Comparison of ENCODE assay signal across 7 mouse cellular contexts in genomic region chr10:66574846-66575535, GRCm38 (mm10).
DNase-seq lines count a peak whose midpoint lies in the region; ATAC-seq and TF ChIP-seq lines count a peak whose summit lies in the region.

No protein-coding gene starts in this region.

- no peak overlapping the region for H3K4me3 ChIP-seq in lung, embryonic 15.5 days
- H3K4me3 ChIP-seq in cerebellum, adult 2 months (replicated peaks; ENCODE audit: insufficient read depth, low read depth, low read length), result no peak overlapping the region
- H3K4me3 ChIP-seq in midbrain, embryonic 16.5 days (ENCODE audit: low read depth, low read length), result no peak overlapping the region

- peak; percentile 65; the same call in 1 of the 2 replicates for TF ChIP-seq CTCF in cerebellum, adult 2 months (IDR thresholded peaks at IDR 0.05; ENCODE audit: borderline replicate concordance, insufficient read depth, low read depth, low read length)

- H3K27ac ChIP-seq in lung, embryonic 15.5 days, result no peak overlapping the region
- H3K27ac ChIP-seq in cerebellum, adult 2 months (ENCODE audit: insufficient read depth, low read length), result no peak overlapping the region
- no peak overlapping the region for H3K27ac ChIP-seq in midbrain, embryonic 16.5 days (ENCODE audit: low read length)

- peak; percentile 19; the same call in 1 of the 2 replicates for ATAC-seq in lung, embryonic 15.5 days (ENCODE audit: borderline replicate concordance, extremely low read depth, low FRiP score, low TSS enrichment)
- peak; percentile 75; the same call in 1 of the 2 replicates for ATAC-seq in midbrain, embryonic 16.5 days
- no peak for ATAC-seq in activated CD4-positive, CD25-positive, alpha-beta regulatory T cell, adult 4 months

- no peak overlapping the region for H3K4me2 ChIP-seq in lung, embryonic 15.5 days
- no peak overlapping the region for H3K4me2 ChIP-seq in midbrain, embryonic 16.5 days (ENCODE audit: low read length)

- H3K9ac ChIP-seq in lung, embryonic 15.5 days, result no peak overlapping the region
- H3K9ac ChIP-seq in midbrain, embryonic 16.5 days (ENCODE audit: low read depth, low read length), result no peak overlapping the region

- H3K27me3 ChIP-seq in lung, embryonic 15.5 days, result no peaks in the 10 kb centered on the region
- no peaks in the 10 kb centered on the region for H3K27me3 ChIP-seq in cerebellum, adult 2 months (ENCODE audit: control insufficient read depth, insufficient read depth, low read length)
- no peaks in the 10 kb centered on the region for H3K27me3 ChIP-seq in midbrain, embryonic 16.5 days (ENCODE audit: control insufficient read depth, insufficient read depth, low read depth, low read length)

- no peaks in the 10 kb centered on the region for H3K36me3 ChIP-seq in lung, embryonic 15.5 days
- H3K36me3 ChIP-seq in midbrain, embryonic 16.5 days (ENCODE audit: control insufficient read depth, insufficient read depth, low read length), result no peaks in the 10 kb centered on the region

- no peak for TF ChIP-seq POLR2A in cerebellum, adult 2 months (IDR thresholded peaks at IDR 0.05; ENCODE audit: borderline replicate concordance, insufficient read depth, low read length)

- no peaks in the 10 kb centered on the region for H3K4me1 ChIP-seq in lung, embryonic 15.5 days
- H3K4me1 ChIP-seq in cerebellum, adult 2 months (ENCODE audit: control insufficient read depth, insufficient read depth, low read length), result peaks cover 3% of the 10 kb centered on the region; the same call in 1 of the 2 replicates
- no peaks in the 10 kb centered on the region for H3K4me1 ChIP-seq in midbrain, embryonic 16.5 days (ENCODE audit: control insufficient read depth, insufficient read depth, low read length)

- no peak for DNase-seq in lung, postnatal 25 days (ENCODE audit: low spot score)
- peak; percentile 48 to 76 for DNase-seq in cerebellum, adult 2 months
- DNase-seq in frontal cortex, postnatal 36 days (ENCODE audit: low spot score in 2 of 2), result peak; percentile 17 to 49
- DNase-seq in ovary, postnatal 36 days (ENCODE audit: low spot score), result no peak

- no peaks in the 10 kb centered on the region for H3K9me3 ChIP-seq in lung, embryonic 15.5 days
- no peaks in the 10 kb centered on the region for H3K9me3 ChIP-seq in midbrain, embryonic 16.5 days (replicated peaks; ENCODE audit: control insufficient read depth, low read length, poor library complexity, severe bottlenecking)

- WGBS in lung, embryonic 15.5 days, result 31% methylated on average over 10 of the region's 10 CpGs
- 25% methylated on average over 10 of the region's 10 CpGs for WGBS in cerebellum, adult 2 months
- 39% methylated on average over 10 of the region's 10 CpGs for WGBS in midbrain, embryonic 16.5 days

Comparison
In these comparisons a context has a peak if more than half of its experiments do, and no peak if none do; other contexts are left out.
1. DNase-seq: peak in cerebellum, adult 2 months (2 of 2) and frontal cortex, postnatal 36 days (2 of 2); none in lung, postnatal 25 days (single experiment) and ovary, postnatal 36 days (single experiment).